Mouse (Mus musculus) spleen, postnatal 4 days (tissue): ENCODE results near the gene Cacnb2.

ENCODE experiments used
- DNase-seq, 2 experiments: peaks; one replicate each; pipeline ENCODE4 v3.0.0; 2022; ENCODE audit warnings: low spot score in 2 of 2

Gene Cacnb2

DNA sequence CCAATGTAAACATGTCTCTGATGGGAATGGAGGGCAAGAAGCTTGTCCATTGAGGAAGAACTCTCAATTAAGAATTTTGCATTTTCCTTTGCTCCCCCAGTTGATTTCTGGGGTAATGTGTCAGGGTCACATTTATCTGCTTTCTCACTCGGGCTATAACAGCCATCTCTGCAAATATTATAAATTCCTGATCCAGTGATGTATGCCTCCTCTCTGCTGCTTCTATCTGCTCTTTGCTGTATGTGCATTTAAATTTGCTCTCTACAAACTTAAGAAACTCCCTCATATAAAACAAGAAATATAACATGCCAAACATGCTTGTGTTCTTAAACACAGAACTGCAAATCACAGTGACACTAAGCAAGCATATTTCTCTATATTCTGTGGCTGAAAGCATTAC is 171.5 kb downstream of the Cacnb2 start:
- DNase-seq: no peak

GRCm38 (mm10) chr2:14774857-14775495 is 172.1 kb downstream of the Cacnb2 start:
- no peak for DNase-seq

DNA sequence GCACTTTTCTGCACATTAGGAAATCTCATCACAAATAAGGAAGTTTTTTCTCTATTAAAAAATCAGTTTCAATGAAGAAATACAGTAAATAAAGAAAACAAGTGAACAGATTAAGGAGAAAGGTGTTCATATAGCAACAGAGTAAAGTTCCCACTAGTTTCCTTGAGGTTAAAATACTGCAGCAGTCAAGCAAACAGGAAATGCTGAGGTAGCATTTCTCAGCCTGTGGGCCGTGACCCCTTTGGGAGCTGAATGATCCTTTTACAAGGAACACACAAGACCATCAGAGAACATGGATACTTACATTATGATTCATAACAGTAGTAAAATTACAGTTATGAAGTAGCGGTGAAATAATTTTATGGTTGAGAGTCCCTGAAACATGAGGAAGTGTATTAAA is 185.1 kb downstream of the Cacnb2 start:
- DNase-seq: no peak

- DNase-seq: no peak
Observed at GRCm38 (mm10) chr2:14801446-14802046, 198.7 kb downstream of the Cacnb2 start.

DNA sequence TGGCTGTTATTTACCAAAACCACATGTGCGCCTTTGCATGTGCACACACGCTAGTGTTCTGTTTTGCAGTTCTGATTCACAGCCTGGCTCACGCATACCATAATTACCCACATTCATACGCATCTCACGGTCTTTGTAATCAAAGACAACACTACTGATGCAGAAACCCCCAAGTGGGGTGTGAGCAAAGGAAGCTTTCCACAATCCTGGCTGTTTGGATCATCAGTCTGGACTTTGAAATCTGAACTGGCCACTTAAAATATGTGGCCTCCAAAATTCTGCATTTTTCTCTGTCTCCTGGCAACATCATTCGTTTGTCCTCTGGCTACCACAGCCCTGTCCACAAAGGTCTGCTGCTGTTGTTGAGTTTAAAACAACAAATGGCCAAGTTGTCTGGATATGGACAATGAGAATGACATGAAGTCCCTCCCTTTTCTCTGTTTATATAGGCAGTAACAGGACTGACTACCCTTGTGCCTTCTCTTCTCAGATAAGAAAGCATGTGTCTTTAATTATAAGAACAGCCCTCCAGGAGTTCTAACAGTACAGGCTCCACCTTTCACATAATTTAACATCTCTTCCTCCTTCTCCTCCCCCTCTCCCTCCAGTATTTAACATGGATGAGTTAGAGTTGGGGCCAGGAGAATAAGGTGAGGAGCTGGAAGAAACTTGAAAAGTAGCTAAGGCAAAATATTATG is 204.9 kb downstream of the Cacnb2 start:
- DNase-seq: no peak

- DNase-seq: no peak
Observed at GRCm38 (mm10) chr2:14814977-14815376, 212.1 kb downstream of the Cacnb2 start.

DNA sequence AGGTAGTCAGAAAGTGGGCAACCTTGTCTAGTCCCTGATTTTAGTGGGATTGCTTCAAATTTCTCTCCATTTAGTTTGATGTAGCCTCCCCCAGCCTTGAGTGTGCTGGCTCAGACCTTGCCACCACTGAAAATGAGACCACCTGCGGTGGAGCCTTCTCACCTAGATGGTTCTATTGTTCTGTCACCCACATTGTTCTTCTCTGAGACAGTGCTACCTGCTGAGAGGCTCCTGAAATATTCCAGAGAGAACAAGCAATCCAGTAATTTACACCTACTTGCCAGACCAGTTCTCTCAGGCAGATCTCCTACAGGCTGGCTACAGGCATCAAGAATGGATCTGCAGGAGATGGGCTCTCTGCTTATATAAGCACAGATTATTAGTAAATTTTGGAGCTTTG is 215.8 kb downstream of the Cacnb2 start:
- no peak for DNase-seq

DNA sequence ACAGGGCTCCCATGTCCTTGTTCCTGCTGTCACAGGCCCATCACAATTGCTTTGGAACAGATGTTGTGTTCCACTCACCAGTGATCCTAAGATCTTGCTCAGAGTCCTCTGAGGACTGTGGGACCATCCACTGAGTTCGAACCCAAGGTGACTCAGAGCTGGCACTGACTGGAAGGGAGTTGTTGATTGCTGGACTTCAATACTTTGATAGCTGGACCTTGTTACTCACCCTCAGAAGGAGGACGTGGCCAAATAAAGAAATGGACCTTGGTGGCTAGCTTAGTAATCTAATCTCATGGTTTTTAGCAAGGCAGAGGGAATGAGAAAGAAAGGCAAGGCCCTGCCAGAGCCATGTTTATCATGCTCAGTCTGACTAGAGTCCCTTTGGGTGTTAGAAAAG is 218.1 kb downstream of the Cacnb2 start:
- DNase-seq: no peak

DNA sequence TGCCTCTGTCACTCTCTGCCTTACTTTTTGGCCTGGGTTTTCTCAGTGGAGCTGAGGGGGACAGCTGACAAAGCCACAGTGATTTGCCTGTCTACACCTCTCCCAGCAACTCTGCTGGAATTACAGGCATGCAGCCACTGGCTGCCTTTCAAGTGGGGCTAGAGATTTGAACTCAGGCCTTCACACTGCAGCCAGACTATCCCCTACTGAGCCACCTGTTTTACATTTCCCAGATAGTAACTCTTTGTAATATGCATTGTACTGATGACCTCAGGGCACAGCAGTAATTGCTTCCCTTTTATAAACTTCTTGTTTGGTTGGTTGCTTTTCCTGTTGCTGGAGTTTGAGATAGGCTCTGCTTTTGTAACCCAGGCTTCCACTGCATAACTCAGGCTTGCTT is 220.2 kb downstream of the Cacnb2 start:
- no peak for DNase-seq

DNA sequence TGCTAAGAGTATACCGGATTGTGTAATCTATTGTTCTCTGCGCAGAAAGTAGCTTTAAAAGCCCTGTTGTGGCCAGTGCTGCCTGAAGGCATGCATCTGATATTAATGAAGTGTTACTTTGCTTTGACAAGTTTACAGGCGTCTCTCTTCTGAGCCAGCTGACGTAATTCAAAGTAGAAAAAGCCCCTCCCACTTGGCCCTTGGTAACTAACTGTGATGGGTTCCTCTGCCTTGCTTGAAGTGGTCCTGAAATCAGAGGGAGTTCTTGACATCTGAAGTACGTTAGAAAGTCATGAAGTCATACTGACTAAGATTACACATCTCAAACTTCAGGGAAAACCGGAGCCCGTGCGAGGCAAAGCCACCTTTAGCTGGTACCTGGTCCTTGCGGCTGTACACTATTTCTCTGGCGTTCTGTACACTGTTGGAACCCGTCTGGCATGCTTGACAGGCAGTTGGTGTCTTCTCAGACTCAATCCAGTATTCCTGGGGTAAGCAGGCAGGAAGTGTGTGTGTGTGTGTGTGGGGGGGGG is 221.0 kb downstream of the Cacnb2 start:
- DNase-seq: no peak

GRCm38 (mm10) chr2:14825146-14825545 is 222.3 kb downstream of the Cacnb2 start:
- no peak for DNase-seq

DNA sequence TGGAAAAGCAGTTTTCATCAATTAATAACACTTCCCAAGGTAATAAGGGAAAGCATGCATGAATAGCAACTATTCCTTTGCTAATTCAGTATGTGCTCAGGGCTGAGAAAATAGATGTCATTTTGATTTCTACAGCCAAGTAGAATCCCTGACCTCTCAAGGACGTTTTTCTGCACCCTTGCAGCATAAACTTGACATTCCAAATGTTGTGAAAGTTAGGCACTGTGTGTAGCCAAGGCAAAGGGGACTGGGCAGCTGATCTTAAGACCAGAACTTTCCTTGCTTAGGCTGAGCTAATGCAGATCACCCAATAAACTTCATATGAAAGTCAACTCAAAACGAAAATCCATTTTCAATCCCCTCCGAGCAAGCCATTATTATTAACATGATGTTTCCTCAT is 226.6 kb downstream of the Cacnb2 start:
- no peak for DNase-seq

DNA sequence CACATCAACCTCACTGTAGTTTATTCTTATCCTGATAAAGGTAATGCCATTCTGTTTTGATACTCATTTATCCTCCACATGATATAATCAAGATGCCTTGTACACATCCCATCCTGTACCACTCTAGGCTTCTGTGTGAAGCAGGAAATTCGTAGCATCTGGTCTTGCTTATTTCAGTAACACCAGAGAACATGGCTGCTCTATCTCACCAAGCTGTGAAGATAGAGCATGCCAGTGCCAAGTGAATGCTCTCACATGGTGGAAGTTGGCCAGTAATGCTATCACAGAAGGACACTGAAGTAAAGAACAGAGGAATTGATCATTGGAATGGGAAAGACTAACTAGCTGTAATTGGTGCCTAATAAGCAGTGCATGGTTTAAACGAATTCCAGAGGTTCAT is 228.4 kb downstream of the Cacnb2 start:
- DNase-seq: no peak

- no peak for DNase-seq
Observed at GRCm38 (mm10) chr2:14834700-14835317, 231.9 kb downstream of the Cacnb2 start.

GRCm38 (mm10) chr2:14841272-14841671 is 238.4 kb downstream of the Cacnb2 start:
- DNase-seq: no peak

DNA sequence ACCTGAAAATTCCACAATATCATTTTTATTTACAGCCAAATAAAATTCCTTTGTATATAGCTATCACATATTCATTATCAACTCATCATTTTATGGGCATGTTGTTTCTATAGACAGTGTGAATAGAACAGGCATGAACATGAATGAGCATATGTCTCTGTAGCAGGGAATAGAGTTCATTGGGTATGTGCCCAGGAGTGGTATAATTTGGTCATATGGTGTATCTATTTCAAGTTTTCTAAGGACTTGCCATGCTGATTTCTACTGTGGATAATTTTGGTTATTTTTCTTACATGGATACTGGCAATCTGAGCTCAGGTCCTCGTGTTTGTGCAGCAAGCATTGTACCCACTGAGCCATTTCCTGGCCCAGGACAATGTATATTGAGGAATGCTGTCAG is 243.8 kb downstream of the Cacnb2 start:
- DNase-seq: no peak

- DNase-seq: no peak
Observed at GRCm38 (mm10) chr2:14847188-14847587, 244.3 kb downstream of the Cacnb2 start.

GRCm38 (mm10) chr2:14850831-14851230 is 247.9 kb downstream of the Cacnb2 start:
- DNase-seq: no peak

GRCm38 (mm10) chr2:14851383-14851782 is 248.5 kb downstream of the Cacnb2 start:
- no peak for DNase-seq

GRCm38 (mm10) chr2:14854054-14854453 is 251.2 kb downstream of the Cacnb2 start:
- no peak for DNase-seq

GRCm38 (mm10) chr2:14858301-14858700 is 255.4 kb downstream of the Cacnb2 start:
- no peak for DNase-seq

DNA sequence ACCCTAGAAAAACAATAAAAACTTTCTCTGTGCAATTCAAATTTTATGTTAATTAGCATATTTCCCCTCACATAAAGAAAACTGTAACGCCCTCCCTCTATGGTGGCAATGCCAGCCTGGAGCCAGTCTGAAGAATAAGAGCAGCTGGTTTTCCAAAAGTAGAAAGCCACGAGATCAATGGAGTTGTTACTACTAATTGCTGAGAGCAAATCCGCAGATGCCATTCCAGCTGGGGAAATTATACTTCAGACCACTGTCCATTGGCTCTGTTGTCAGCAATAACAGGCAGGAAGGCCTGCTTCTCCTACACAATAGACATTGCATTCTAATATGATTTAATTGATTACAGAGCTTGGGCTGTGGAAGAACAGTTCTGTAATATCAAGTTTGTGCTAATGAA is 257.5 kb downstream of the Cacnb2 start:
- no peak for DNase-seq

- no peak for DNase-seq
Observed at GRCm38 (mm10) chr2:14861613-14862012, 258.7 kb downstream of the Cacnb2 start.
